Mouse (Mus musculus) erythroid progenitor cell, adult 5-6 weeks (primary cell): ENCODE data around the gene Gm42417. TPM values are rescaled to one million over a fixed set of nuclear protein-coding genes. Genes with fewer than 3 reads are reported as not detected.

Experiments used
- ATAC-seq: replicated peaks from 2 replicates; pipeline ENCODE4 v1.8.0; 2016; ENCODE audit warnings: moderate number of reproducible peaks, mild to moderate bottlenecking, moderate TSS enrichment, inconsistent platforms; ENCODE audit not compliant: poor library complexity, low FRiP score, severe bottlenecking
- total RNA-seq, 2 experiments: library from RNA; stranded (forward) in 1 of 2; stranded (reverse) in 1 of 2; fragments of 150-400 nt in 1 of 2; fragments of 186-747, 209-891 nt in 1 of 2; gene quantifications; 2 replicates each; pipeline versions ENCODE4 v1.2.3 to v1.2.4; 2015 to 2017; ENCODE audit warnings: low replicate concordance in 2 of 2

Gm42417 gene
- total RNA-seq (2015; ENCODE audit: low replicate concordance) (0.42 TPM in 1 of 2 replicates, not detected in the other), total RNA-seq (2017; ENCODE audit: low replicate concordance) (86.5 TPM in 1 of 2 replicates, not detected in the other)

- no peak for ATAC-seq
These were observed at the start of gene Gm42417 for GRCm38 (mm10) chr1:36539186-36539585. Gm42417 (minus strand) TSS chr1:36539429.

GRCm38 (mm10) chr1:36587860-36588259, 48.6 kb upstream of the Gm42417 start:
- no peak for ATAC-seq

GRCm38 (mm10) chr1:36586288-36586687, 47.1 kb upstream of the Gm42417 start:
- ATAC-seq = no peak

- ATAC-seq = no peak
These were observed 44.3 kb upstream of the Gm42417 start for GRCm38 (mm10) chr1:36583408-36584116.

- no peak for ATAC-seq
These were observed 43.0 kb upstream of the Gm42417 start for GRCm38 (mm10) chr1:36582211-36582610.

- ATAC-seq = no peak
These were observed 42.0 kb upstream of the Gm42417 start for GRCm38 (mm10) chr1:36581260-36581659.

- 0 out of 2 replicates have a peak, but pooled peaks have one; percentile 11 for ATAC-seq
These were observed 41.4 kb upstream of the Gm42417 start for GRCm38 (mm10) chr1:36580384-36581207.

GRCm38 (mm10) chr1:36579974-36580383, 40.8 kb upstream of the Gm42417 start:
- 0 out of 2 replicates have a peak, but pooled peaks have one; percentile 14 for ATAC-seq

GRCm38 (mm10) chr1:36576991-36577675, 37.9 kb upstream of the Gm42417 start:
- ATAC-seq = no peak

GRCm38 (mm10) chr1:36575347-36575746, 36.1 kb upstream of the Gm42417 start:
- ATAC-seq = no peak

GRCm38 (mm10) chr1:36574196-36574955, 35.1 kb upstream of the Gm42417 start:
- no peak for ATAC-seq

GRCm38 (mm10) chr1:36573524-36573923, 34.3 kb upstream of the Gm42417 start:
- no peak for ATAC-seq

GRCm38 (mm10) chr1:36572709-36573108, 33.5 kb upstream of the Gm42417 start:
- ATAC-seq = no peak

- no peak for ATAC-seq
These were observed 33.0 kb upstream of the Gm42417 start for GRCm38 (mm10) chr1:36572140-36572700.

GRCm38 (mm10) chr1:36571627-36572026, 32.4 kb upstream of the Gm42417 start:
- ATAC-seq = no peak

GRCm38 (mm10) chr1:36570320-36570719, 31.1 kb upstream of the Gm42417 start:
- no peak for ATAC-seq

GRCm38 (mm10) chr1:36569694-36570276, 30.6 kb upstream of the Gm42417 start:
- no peak for ATAC-seq

GRCm38 (mm10) chr1:36568776-36569175, 29.5 kb upstream of the Gm42417 start:
- ATAC-seq = no peak
